Mouse (Mus musculus) MEL (cell line): Measurements from ENCODE around the gene 2610318N02Rik. TPM values are rescaled to one million over a fixed set of nuclear protein-coding genes. Genes with fewer than 3 reads are reported as not detected.

Source experiments
- DNase-seq: peaks from one replicate; pipeline ENCODE4 v3.0.0; 2011; ENCODE audit warnings: low read depth, low spot score
- H3K27ac ChIP-seq: 2 replicates; pipeline ENCODE4 v1.5.1; 2012; ENCODE audit warnings: low read depth, mild to moderate bottlenecking, control low read depth, low read length, moderate library complexity; ENCODE audit not compliant: control insufficient read depth
- H3K27me3 ChIP-seq, 2 experiments: fragments of 150-350 bp in 1 of 2; sonication (generic) in 1 of 2; 2 replicates each; pipeline ENCODE4 v1.6.1; 2012; ENCODE audit warnings: low read length in 2 of 2, mild to moderate bottlenecking in 2 of 2, improper control_type of control experiment in 1 of 2, moderate library complexity in 1 of 2; ENCODE audit not compliant: insufficient read depth in 2 of 2, control insufficient read depth in 1 of 2
- H3K36me3 ChIP-seq, 2 experiments: 2 replicates each; pipeline ENCODE4 v1.6.1; 2012 to 2014; ENCODE audit warnings: low read length in 2 of 2, improper control_type of control experiment in 1 of 2, inconsistent platforms in 1 of 2, mild to moderate bottlenecking in 1 of 2; ENCODE audit not compliant: insufficient read depth in 2 of 2, control insufficient read depth in 1 of 2
- H3K4me1 ChIP-seq, 2 experiments: fragments of 150-350 bp in 1 of 2; sonication (generic) in 1 of 2; 2 replicates each; pipeline ENCODE4 v1.6.1; 2012; ENCODE audit warnings: low read length in 2 of 2, improper control_type of control experiment in 1 of 2, mild to moderate bottlenecking in 1 of 2; ENCODE audit not compliant: insufficient read depth in 2 of 2, control insufficient read depth in 1 of 2
- H3K4me3 ChIP-seq, 2 experiments: fragments of 150-350 bp in 1 of 2; sonication (generic) in 1 of 2; 2 replicates each; pipeline ENCODE4 v1.5.1; 2012; ENCODE audit warnings: low read depth in 2 of 2, low read length in 2 of 2, mild to moderate bottlenecking in 2 of 2, moderate library complexity in 2 of 2, control low read depth in 1 of 2, improper control_type of control experiment in 1 of 2; ENCODE audit not compliant: control insufficient read depth in 1 of 2, insufficient read depth in 1 of 2
- H3K79me2 ChIP-seq: 2 replicates; pipeline ENCODE4 v1.6.1; 2012; ENCODE audit warnings: mild to moderate bottlenecking, low read length, moderate library complexity; ENCODE audit not compliant: control insufficient read depth, poor library complexity, insufficient read depth
- H3K9ac ChIP-seq: 2 replicates; pipeline ENCODE4 v1.6.1; 2012; ENCODE audit warnings: low read depth, mild to moderate bottlenecking, control low read depth, low read length, moderate library complexity; ENCODE audit not compliant: control insufficient read depth, poor library complexity, severe bottlenecking
- H3K9me3 ChIP-seq: fragments of 150-350 bp; sonication (generic); replicated peaks from 2 replicates; pipeline ENCODE4 v1.6.1; 2012; ENCODE audit warnings: mild to moderate bottlenecking, low read length, improper control_type of control experiment, moderate library complexity; ENCODE audit not compliant: insufficient read depth
- CHD2 ChIP-seq: IDR thresholded peaks from 2 replicates; pipeline ENCODE4 v1.6.1; 2011; ENCODE audit warnings: low read length, improper control_type of control experiment
- E2F4 ChIP-seq: IDR thresholded peaks from 2 replicates; pipeline ENCODE4 v1.6.1; 2011; ENCODE audit warnings: low read depth, low read length, improper control_type of control experiment, borderline replicate concordance
- ELF1 ChIP-seq: IDR thresholded peaks from 2 replicates; pipeline ENCODE4 v1.6.1; 2014; ENCODE audit warnings: low read depth, mild to moderate bottlenecking, inconsistent platforms, low read length, improper control_type of control experiment, moderate library complexity
- EP300 ChIP-seq, 2 experiments: IDR thresholded peaks; 2 replicates each; pipeline ENCODE4 v1.6.1; 2011; ENCODE audit warnings: improper control_type of control experiment in 2 of 2, low read length in 2 of 2, low read depth in 1 of 2, mild to moderate bottlenecking in 1 of 2
- ETS1 ChIP-seq: IDR thresholded peaks from 2 replicates; pipeline ENCODE4 v1.6.1; 2012; ENCODE audit warnings: low read depth, mild to moderate bottlenecking, inconsistent platforms, low read length, improper control_type of control experiment, moderate library complexity
- GABPA ChIP-seq: IDR thresholded peaks from 2 replicates; pipeline ENCODE4 v1.6.1; 2012; ENCODE audit warnings: low read depth, mild to moderate bottlenecking, inconsistent platforms, low read length, improper control_type of control experiment, moderate library complexity
- KAT2A ChIP-seq: conservative IDR thresholded peaks from 2 replicates; pipeline ENCODE4 v1.6.1; 2012; ENCODE audit warnings: low read depth, low read length, improper control_type of control experiment, inconsistent platforms
- MAFK ChIP-seq: IDR thresholded peaks from 2 replicates; pipeline ENCODE4 v1.6.1; 2011; ENCODE audit warnings: low read depth, mild to moderate bottlenecking, low read length, improper control_type of control experiment, borderline replicate concordance
- MAZ ChIP-seq: IDR thresholded peaks from 2 replicates; pipeline ENCODE4 v1.6.1; 2012; ENCODE audit warnings: low read depth, mild to moderate bottlenecking, inconsistent platforms, low read length, improper control_type of control experiment
- MXI1 ChIP-seq: IDR thresholded peaks from 2 replicates; pipeline ENCODE4 v1.6.1; 2011; ENCODE audit warnings: mild to moderate bottlenecking, low read depth, low read length, improper control_type of control experiment
- NELFE ChIP-seq: IDR thresholded peaks from 2 replicates; pipeline ENCODE4 v1.6.1; 2011; ENCODE audit warnings: low read depth, low read length, improper control_type of control experiment
- POLR2A ChIP-seq, 2 experiments: IDR thresholded peaks; 2 replicates each; pipeline ENCODE4 v1.6.1; 2011 to 2012; ENCODE audit warnings: low read length in 2 of 2, mild to moderate bottlenecking in 2 of 2, control low read depth in 1 of 2, improper control_type of control experiment in 1 of 2, low read depth in 1 of 2, moderate library complexity in 1 of 2; ENCODE audit not compliant: control insufficient read depth in 1 of 2, insufficient read depth in 1 of 2, poor library complexity in 1 of 2
- POLR2AphosphoS5 ChIP-seq: IDR thresholded peaks from 2 replicates; pipeline ENCODE4 v1.6.1; 2012; ENCODE audit warnings: low read depth, borderline replicate concordance, mild to moderate bottlenecking, inconsistent platforms, low read length, moderate library complexity, mixed read lengths
- RAD21 ChIP-seq: IDR thresholded peaks from 2 replicates; pipeline ENCODE4 v1.6.1; 2011; ENCODE audit warnings: mild to moderate bottlenecking, low read depth, low read length, improper control_type of control experiment
- SIN3A ChIP-seq: IDR thresholded peaks from 2 replicates; pipeline ENCODE4 v1.6.1; 2012; ENCODE audit warnings: low read length, improper control_type of control experiment, inconsistent platforms
- SMC3 ChIP-seq: IDR thresholded peaks from 2 replicates; pipeline ENCODE4 v1.6.1; 2011; ENCODE audit warnings: low read depth, low read length, improper control_type of control experiment
- TAL1 ChIP-seq: IDR thresholded peaks from 2 replicates; pipeline ENCODE4 v1.6.1; 2012; ENCODE audit warnings: mild to moderate bottlenecking, inconsistent platforms, low read length, moderate library complexity, mixed read lengths
- ZC3H11A ChIP-seq: IDR thresholded peaks from 2 replicates; pipeline ENCODE4 v1.6.1; 2012; ENCODE audit warnings: low read depth, mild to moderate bottlenecking, inconsistent platforms, low read length, improper control_type of control experiment
- ZNF384 ChIP-seq: IDR thresholded peaks from 2 replicates; pipeline ENCODE4 v1.6.1; 2012; ENCODE audit warnings: low read depth, mild to moderate bottlenecking, inconsistent platforms, low read length, improper control_type of control experiment
- polyA plus RNA-seq, 2 experiments: library from polyadenylated mRNA; stranded (reverse) in 1 of 2; unstranded in 1 of 2; fragments of >175 nt in 1 of 2; fragments of >200 nt in 1 of 2; gene quantifications; 2 replicates each; pipeline versions ENCODE4 v1.2.1 to v1.2.4; 2012; ENCODE audit warnings: low replicate concordance in 2 of 2, low read depth in 1 of 2; ENCODE audit not compliant: insufficient read length in 2 of 2, insufficient read depth in 1 of 2, missing spikeins in 1 of 2
- total RNA-seq: library from RNA; depleted of rRNA; stranded (reverse); fragments of 300-350 nt; gene quantifications from 2 replicates; pipeline ENCODE4 v1.2.3, GENCODE M21; 2012

Gene 2610318N02Rik
- total and polyA plus RNA-seq, 3 experiments: 23.8 to 80.6 TPM; not detected in 1

GRCm38 (mm10) chr16:17102630-17103220 is 22.2 kb downstream of the 2610318N02Rik start:
- H3K36me3 ChIP-seq: peaks cover 0 to 7% of the 10 kb centered on the region in 2 experiments; a peak in 2 of 4 replicates
- no peaks in the 10 kb centered on the region for H3K27me3 ChIP-seq
- no peaks in the 10 kb centered on the region for H3K79me2 ChIP-seq
- H3K9me3 ChIP-seq: no peaks in the 10 kb centered on the region
- no peak for DNase-seq
- no peaks in the 10 kb centered on the region for H3K4me1 ChIP-seq
- no peak overlapping the region for H3K9ac ChIP-seq
- H3K4me3 ChIP-seq: no peak overlapping the region
- no peak overlapping the region for H3K27ac ChIP-seq
- TF ChIP-seq CHD2 (no peak), RAD21 (no peak), POLR2A (IDR thresholded peaks at IDR 0.05; ENCODE audit: control insufficient read depth in 1 of 2, insufficient read depth in 1 of 2, low read depth in 1 of 2, low read length in 2 of 2, poor library complexity in 1 of 2) (no peak), ZC3H11A (no peak), KAT2A (no peak), SIN3A (no peak), GABPA (no peak), E2F4 (no peak), MAZ (no peak), TAL1 (no peak), MXI1 (no peak), MAFK (no peak), POLR2AphosphoS5 (no peak), SMC3 (no peak), ZNF384 (no peak), NELFE (no peak)

DNA sequence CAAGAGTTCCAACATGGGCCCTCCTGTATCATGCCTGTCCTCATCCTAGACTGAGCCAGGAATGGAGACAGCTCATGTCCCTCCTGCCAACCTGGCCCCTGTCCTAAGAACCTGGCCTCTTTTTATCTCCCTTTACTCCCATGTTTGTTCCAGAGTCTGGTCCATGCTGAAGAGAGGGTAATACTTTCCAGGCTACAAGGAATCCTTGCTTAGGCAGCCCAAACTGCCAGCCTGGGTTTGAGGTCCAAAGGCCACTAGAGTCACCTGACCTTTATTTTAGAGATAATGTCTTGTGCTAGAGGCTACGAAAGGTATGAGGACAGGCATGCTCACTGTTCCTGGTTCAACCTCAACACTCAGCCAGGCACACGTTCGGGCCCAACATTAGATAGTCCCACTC is 28.0 kb downstream of the 2610318N02Rik start:
- H3K27me3 ChIP-seq: no peaks in the 10 kb centered on the region
- no peak for DNase-seq
- H3K27ac ChIP-seq: no peak overlapping the region
- no peaks in the 10 kb centered on the region for H3K4me1 ChIP-seq
- no peak overlapping the region for H3K9ac ChIP-seq
- TF ChIP-seq POLR2A (IDR thresholded peaks at IDR 0.05; ENCODE audit: control insufficient read depth in 1 of 2, insufficient read depth in 1 of 2, low read depth in 1 of 2, low read length in 2 of 2, poor library complexity in 1 of 2): no peak
- TF ChIP-seq EP300 (IDR thresholded peaks at IDR 0.05; ENCODE audit: low read depth in 1 of 2, low read length in 2 of 2): no peak
- TF ChIP-seq NELFE: no peak
- no peak for TF ChIP-seq ELF1
- no peak for TF ChIP-seq ETS1
- TF ChIP-seq POLR2AphosphoS5: no peak
- no peak for TF ChIP-seq E2F4
- H3K4me3 ChIP-seq: no peak overlapping the region
- H3K9me3 ChIP-seq: no peaks in the 10 kb centered on the region
- H3K36me3 ChIP-seq: peaks cover 0 to 2% of the 10 kb centered on the region in 2 experiments; a peak in 2 of 4 replicates
- no peaks in the 10 kb centered on the region for H3K79me2 ChIP-seq
